Mouse (Mus musculus): Measurements from ENCODE around the gene 4930535I16Rik.

- no peak for TF ChIP-seq CTCF (IDR thresholded peaks at IDR 0.05; ENCODE audit: borderline replicate concordance, extremely low read depth, insufficient read depth, insufficient read length)
- no peak for TF ChIP-seq POLR2A (IDR thresholded peaks at IDR 0.05; ENCODE audit: borderline replicate concordance, extremely low read depth, insufficient read depth, insufficient read length, poor library complexity, severe bottlenecking)
Measured at GRCm38 (mm10) chr4:123948901-123949300, 31.1 kb upstream of the 4930535I16Rik start.

All from brain, embryonic 14.5 days (tissue).